Mouse (Mus musculus): ENCODE results near the gene Pld1. TPM values are rescaled to one million over a fixed set of nuclear protein-coding genes. Genes with fewer than 3 reads are reported as not detected.

Gene Pld1
- polyA plus RNA-seq, 1 experiment from 2014 or later = 5.9 TPM

GRCm38 (mm10) chr3:28141716-28142115 is 203.2 kb downstream of the Pld1 start:
- Histone ChIP-seq H3K27ac (ENCODE audit: low read depth, low read length) (no peak overlapping the region), H3K9ac (ENCODE audit: low read depth, low read length) (no peak overlapping the region), H3K36me3 (ENCODE audit: control insufficient read depth, insufficient read depth, low read length) (no peaks in the 10 kb centered on the region), H3K27me3 (replicated peaks; ENCODE audit: control insufficient read depth, insufficient read depth, low read length) (no peaks in the 10 kb centered on the region), H3K4me1 (ENCODE audit: control insufficient read depth, insufficient read depth, low read depth, low read length) (no peaks in the 10 kb centered on the region), H3K9me3 (ENCODE audit: control insufficient read depth, low read length) (no peaks in the 10 kb centered on the region; the same call in 1 of the 2 replicates), H3K4me3 (ENCODE audit: low read length) (no peak overlapping the region), H3K4me2 (ENCODE audit: low read length) (no peak overlapping the region)
- WGBS = 59% methylated on average over 5 of the region's 5 CpGs
- ATAC-seq = no peak

- no peak overlapping the region for H3K27ac ChIP-seq (ENCODE audit: low read depth, low read length)
- H3K4me3 ChIP-seq (ENCODE audit: low read length) = no peak overlapping the region
- H3K36me3 ChIP-seq (ENCODE audit: control insufficient read depth, insufficient read depth, low read length) = no peaks in the 10 kb centered on the region
- no peaks in the 10 kb centered on the region for H3K4me1 ChIP-seq (ENCODE audit: control insufficient read depth, insufficient read depth, low read depth, low read length)
- WGBS = 84% methylated on average over 2 of the region's 2 CpGs
- ATAC-seq = no peak
- no peak overlapping the region for H3K4me2 ChIP-seq (ENCODE audit: low read length)
- no peak overlapping the region for H3K9ac ChIP-seq (ENCODE audit: low read depth, low read length)
- H3K9me3 ChIP-seq (ENCODE audit: control insufficient read depth, low read length) = no peaks in the 10 kb centered on the region; the same call in 1 of the 2 replicates
- no peaks in the 10 kb centered on the region for H3K27me3 ChIP-seq (replicated peaks; ENCODE audit: control insufficient read depth, insufficient read depth, low read length)
Observed at GRCm38 (mm10) chr3:28142121-28142520, 203.6 kb downstream of the Pld1 start.

- Histone ChIP-seq H3K9ac (ENCODE audit: low read depth, low read length) (no peak overlapping the region), H3K4me3 (ENCODE audit: low read length) (no peak overlapping the region), H3K9me3 (ENCODE audit: control insufficient read depth, low read length) (no peaks in the 10 kb centered on the region), H3K27me3 (replicated peaks; ENCODE audit: control insufficient read depth, insufficient read depth, low read length) (no peaks in the 10 kb centered on the region), H3K4me2 (ENCODE audit: low read length) (no peak overlapping the region), H3K36me3 (ENCODE audit: control insufficient read depth, insufficient read depth, low read length) (no peaks in the 10 kb centered on the region), H3K4me1 (ENCODE audit: control insufficient read depth, insufficient read depth, low read depth, low read length) (no peaks in the 10 kb centered on the region), H3K27ac (ENCODE audit: low read depth, low read length) (no peak overlapping the region)
- no peak for ATAC-seq
Observed at GRCm38 (mm10) chr3:28144676-28145075, 206.2 kb downstream of the Pld1 start.

DNA sequence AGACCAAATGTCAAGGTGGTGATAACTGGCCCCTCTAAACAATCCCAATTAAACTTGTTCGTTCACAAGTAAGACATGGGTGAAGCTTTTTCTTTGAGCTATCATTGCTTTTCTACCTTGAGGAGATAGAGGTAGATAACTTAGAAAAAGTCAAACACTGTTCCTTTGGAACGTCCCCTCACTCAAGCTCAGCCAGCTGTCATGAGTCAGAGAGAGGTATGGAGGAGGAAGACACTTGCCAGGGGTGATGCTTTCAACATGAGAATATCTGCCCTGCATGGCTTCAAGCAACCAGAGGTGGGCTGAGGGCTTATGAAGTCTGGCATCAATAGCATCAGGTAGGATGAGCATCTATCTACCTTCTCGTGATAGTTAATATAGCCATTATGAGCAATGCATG is 207.0 kb downstream of the Pld1 start:
- Histone ChIP-seq H3K9ac (ENCODE audit: low read depth, low read length) (no peak overlapping the region), H3K4me2 (ENCODE audit: low read length) (no peak overlapping the region), H3K4me3 (ENCODE audit: low read length) (no peak overlapping the region), H3K4me1 (ENCODE audit: control insufficient read depth, insufficient read depth, low read depth, low read length) (no peaks in the 10 kb centered on the region), H3K27ac (ENCODE audit: low read depth, low read length) (no peak overlapping the region), H3K9me3 (ENCODE audit: control insufficient read depth, low read length) (no peaks in the 10 kb centered on the region), H3K27me3 (replicated peaks; ENCODE audit: control insufficient read depth, insufficient read depth, low read length) (no peaks in the 10 kb centered on the region), H3K36me3 (ENCODE audit: control insufficient read depth, insufficient read depth, low read length) (no peaks in the 10 kb centered on the region)
- 94% methylated on average over 3 of the region's 3 CpGs for WGBS
- ATAC-seq = no peak

DNA sequence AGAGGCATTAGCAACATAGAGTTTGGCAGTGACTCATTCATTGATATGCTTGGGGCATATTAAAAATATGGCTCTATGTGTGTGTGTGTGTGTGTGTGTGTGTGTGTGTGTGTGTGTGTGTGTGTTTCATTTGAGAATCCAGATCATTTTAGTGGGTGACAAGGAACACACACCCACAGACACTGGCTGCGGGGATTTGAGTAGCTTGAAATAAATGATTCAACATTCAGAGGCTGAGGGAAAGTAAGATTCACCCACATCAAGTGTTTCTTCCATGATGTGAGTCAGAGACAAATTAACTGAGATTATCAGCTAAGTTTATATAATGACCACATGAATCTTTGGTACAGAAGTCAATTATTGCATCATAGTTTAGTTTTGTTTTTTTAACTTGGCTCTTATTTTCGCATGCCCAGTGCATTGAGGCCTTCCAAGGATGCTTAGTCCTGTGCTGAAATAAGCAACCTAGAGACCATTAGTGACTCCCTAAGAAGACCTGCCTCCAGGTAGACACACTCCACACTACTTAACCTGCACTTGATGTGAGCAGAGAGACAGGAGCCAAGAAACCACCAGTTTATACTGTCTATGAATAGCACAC is 211.3 kb downstream of the Pld1 start:
- 94% methylated on average over 2 of the region's 2 CpGs for WGBS
- H3K4me2 ChIP-seq (ENCODE audit: low read length) = no peak overlapping the region
- ATAC-seq = no peak
- no peaks in the 10 kb centered on the region for H3K27me3 ChIP-seq (replicated peaks; ENCODE audit: control insufficient read depth, insufficient read depth, low read length)
- H3K4me1 ChIP-seq (ENCODE audit: control insufficient read depth, insufficient read depth, low read depth, low read length) = no peaks in the 10 kb centered on the region
- no peaks in the 10 kb centered on the region for H3K9me3 ChIP-seq (ENCODE audit: control insufficient read depth, low read length)
- no peaks in the 10 kb centered on the region for H3K36me3 ChIP-seq (ENCODE audit: control insufficient read depth, insufficient read depth, low read length)
- no peak overlapping the region for H3K4me3 ChIP-seq (ENCODE audit: low read length)
- H3K27ac ChIP-seq (ENCODE audit: low read depth, low read length) = no peak overlapping the region
- no peak overlapping the region for H3K9ac ChIP-seq (ENCODE audit: low read depth, low read length)

GRCm38 (mm10) chr3:28158006-28158405 is 219.5 kb downstream of the Pld1 start:
- no peak overlapping the region for H3K4me2 ChIP-seq (ENCODE audit: low read length)
- no peaks in the 10 kb centered on the region for H3K4me1 ChIP-seq (ENCODE audit: control insufficient read depth, insufficient read depth, low read depth, low read length)
- WGBS = 72% methylated on average over 2 of the region's 2 CpGs
- H3K9me3 ChIP-seq (ENCODE audit: control insufficient read depth, low read length) = no peaks in the 10 kb centered on the region
- no peak overlapping the region for H3K4me3 ChIP-seq (ENCODE audit: low read length)
- H3K9ac ChIP-seq (ENCODE audit: low read depth, low read length) = no peak overlapping the region
- H3K36me3 ChIP-seq (ENCODE audit: control insufficient read depth, insufficient read depth, low read length) = no peaks in the 10 kb centered on the region
- ATAC-seq = no peak
- no peak overlapping the region for H3K27ac ChIP-seq (ENCODE audit: low read depth, low read length)
- no peaks in the 10 kb centered on the region for H3K27me3 ChIP-seq (replicated peaks; ENCODE audit: control insufficient read depth, insufficient read depth, low read length)

GRCm38 (mm10) chr3:28158916-28159315 is 220.4 kb downstream of the Pld1 start:
- Histone ChIP-seq H3K27ac (ENCODE audit: low read depth, low read length) (no peak overlapping the region), H3K9me3 (ENCODE audit: control insufficient read depth, low read length) (no peaks in the 10 kb centered on the region), H3K27me3 (replicated peaks; ENCODE audit: control insufficient read depth, insufficient read depth, low read length) (no peaks in the 10 kb centered on the region), H3K4me2 (ENCODE audit: low read length) (no peak overlapping the region), H3K36me3 (ENCODE audit: control insufficient read depth, insufficient read depth, low read length) (no peaks in the 10 kb centered on the region), H3K4me3 (ENCODE audit: low read length) (no peak overlapping the region), H3K4me1 (ENCODE audit: control insufficient read depth, insufficient read depth, low read depth, low read length) (no peaks in the 10 kb centered on the region), H3K9ac (ENCODE audit: low read depth, low read length) (no peak overlapping the region)
- 94% methylated on average over 3 of the region's 3 CpGs for WGBS
- no peak for ATAC-seq

DNA sequence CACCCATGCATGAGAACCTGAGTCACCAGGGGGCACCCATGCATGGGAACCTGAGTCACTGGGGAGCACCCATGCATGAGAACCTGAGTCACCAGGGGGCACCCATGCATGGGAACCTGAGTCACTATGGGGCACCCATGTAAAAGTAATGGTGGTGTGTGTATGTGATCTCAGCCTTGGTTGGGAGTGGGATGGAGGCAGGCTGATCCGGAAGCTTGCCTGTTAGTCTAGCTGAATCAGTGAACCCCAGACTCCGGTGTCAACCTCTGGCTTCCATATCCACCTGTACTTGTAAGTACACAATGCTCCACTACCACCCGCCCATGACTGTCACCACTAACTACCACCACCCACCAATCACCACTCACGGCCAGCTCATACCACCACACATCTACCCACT is 223.9 kb downstream of the Pld1 start:
- no peak overlapping the region for H3K4me3 ChIP-seq (ENCODE audit: low read length)
- H3K4me1 ChIP-seq (ENCODE audit: control insufficient read depth, insufficient read depth, low read depth, low read length) = no peaks in the 10 kb centered on the region
- no peak overlapping the region for H3K9ac ChIP-seq (ENCODE audit: low read depth, low read length)
- no peaks in the 10 kb centered on the region for H3K9me3 ChIP-seq (ENCODE audit: control insufficient read depth, low read length)
- no peaks in the 10 kb centered on the region for H3K27me3 ChIP-seq (replicated peaks; ENCODE audit: control insufficient read depth, insufficient read depth, low read length)
- 83% methylated on average over 4 of the region's 4 CpGs for WGBS
- no peaks in the 10 kb centered on the region for H3K36me3 ChIP-seq (ENCODE audit: control insufficient read depth, insufficient read depth, low read length)
- no peak overlapping the region for H3K4me2 ChIP-seq (ENCODE audit: low read length)
- H3K27ac ChIP-seq (ENCODE audit: low read depth, low read length) = no peak overlapping the region
- ATAC-seq = no peak

GRCm38 (mm10) chr3:28164678-28165077 is 226.2 kb downstream of the Pld1 start:
- no peak overlapping the region for H3K4me2 ChIP-seq (ENCODE audit: low read length)
- H3K4me3 ChIP-seq (ENCODE audit: low read length) = no peak overlapping the region
- ATAC-seq = no peak
- H3K9me3 ChIP-seq (ENCODE audit: control insufficient read depth, low read length) = no peaks in the 10 kb centered on the region
- no peaks in the 10 kb centered on the region for H3K27me3 ChIP-seq (replicated peaks; ENCODE audit: control insufficient read depth, insufficient read depth, low read length)
- H3K4me1 ChIP-seq (ENCODE audit: control insufficient read depth, insufficient read depth, low read depth, low read length) = no peaks in the 10 kb centered on the region
- H3K9ac ChIP-seq (ENCODE audit: low read depth, low read length) = no peak overlapping the region
- H3K36me3 ChIP-seq (ENCODE audit: control insufficient read depth, insufficient read depth, low read length) = no peaks in the 10 kb centered on the region
- WGBS = 36% methylated on average over 1 of the region's 1 CpGs
- no peak overlapping the region for H3K27ac ChIP-seq (ENCODE audit: low read depth, low read length)

DNA sequence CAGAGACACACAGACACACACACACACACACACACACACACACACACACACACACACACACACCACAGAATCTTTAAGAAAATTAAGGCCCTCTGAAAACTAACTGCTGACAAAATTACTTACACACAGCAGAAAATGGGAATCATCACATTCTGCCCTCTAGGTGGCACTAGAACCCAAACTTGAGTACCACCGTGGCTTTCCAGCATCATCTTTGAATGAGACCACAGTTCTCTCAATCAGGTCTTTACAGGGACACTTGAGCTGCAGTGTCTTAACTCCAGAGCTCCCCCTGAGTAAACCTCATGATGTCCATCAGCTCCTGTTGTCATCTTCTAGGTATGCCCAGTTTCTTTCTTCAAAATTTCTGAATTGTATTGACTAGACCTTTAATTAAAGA is 227.1 kb downstream of the Pld1 start:
- no peaks in the 10 kb centered on the region for H3K9me3 ChIP-seq (ENCODE audit: control insufficient read depth, low read length)
- no peak overlapping the region for H3K27ac ChIP-seq (ENCODE audit: low read depth, low read length)
- peak; percentile 73 for ATAC-seq
- no peaks in the 10 kb centered on the region for H3K27me3 ChIP-seq (replicated peaks; ENCODE audit: control insufficient read depth, insufficient read depth, low read length)
- H3K36me3 ChIP-seq (ENCODE audit: control insufficient read depth, insufficient read depth, low read length) = no peaks in the 10 kb centered on the region
- no peak overlapping the region for H3K4me3 ChIP-seq (ENCODE audit: low read length)
- WGBS = 0% methylated on average over 1 of the region's 1 CpGs
- H3K4me2 ChIP-seq (ENCODE audit: low read length) = no peak overlapping the region
- no peaks in the 10 kb centered on the region for H3K4me1 ChIP-seq (ENCODE audit: control insufficient read depth, insufficient read depth, low read depth, low read length)
- no peak overlapping the region for H3K9ac ChIP-seq (ENCODE audit: low read depth, low read length)

All from hindbrain, embryonic 16.5 days (tissue).